Mouse (Mus musculus): ENCODE data around the gene A430078G23Rik.
A peak's percentile ranks its signal among the peaks of the same experiment; 100 is the strongest.

- TF ChIP-seq ZC3H11A (IDR thresholded peaks at IDR 0.05; ENCODE audit: low read depth, low read length) (no peak), CHD2 (IDR thresholded peaks at IDR 0.05; ENCODE audit: low read length) (no peak), CTCF (IDR thresholded peaks at IDR 0.05 in 2 of 3, conservative IDR thresholded peaks at IDR 0.05 in 1 of 3; ENCODE audit: control insufficient read depth in 1 of 3, insufficient read depth in 1 of 3, low read depth in 2 of 3, low read length in 3 of 3, poor library complexity in 1 of 3, severe bottlenecking in 1 of 3) (peak in 2 of 3 experiments; percentile 2 to 19; a peak in 2 of 6 replicates), E2F4 (IDR thresholded peaks at IDR 0.05; ENCODE audit: borderline replicate concordance, low read depth, low read length) (no peak), RAD21 (IDR thresholded peaks at IDR 0.05; ENCODE audit: low read depth, low read length) (no peak; the same call in 1 of the 2 replicates), RCOR1 (IDR thresholded peaks at IDR 0.05; ENCODE audit: low read depth, low read length) (no peak), POLR2AphosphoS2 (IDR thresholded peaks at IDR 0.05; ENCODE audit: low read length) (no peak), MYC (IDR thresholded peaks at IDR 0.05; ENCODE audit: low read depth, low read length) (no peak), ETS1 (IDR thresholded peaks at IDR 0.05; ENCODE audit: low read depth, low read length) (no peak), MYB (IDR thresholded peaks at IDR 0.05; ENCODE audit: low read depth, low read length) (no peak), USF1 (IDR thresholded peaks at IDR 0.05; ENCODE audit: low read depth, low read length) (no peak)
These were observed 17.3 kb upstream of the A430078G23Rik start for GRCm38 (mm10) chr8:3335881-3336280.
